Mouse (Mus musculus) MEL (cell line): ENCODE measurements around the gene Polr2h. TPM values are rescaled to one million over a fixed set of nuclear protein-coding genes. Genes with fewer than 3 reads are reported as not detected.
A peak's percentile ranks its signal among the peaks of the same experiment; 100 is the strongest.

ENCODE experiments used
- DNase-seq: peaks from one replicate; pipeline ENCODE4 v3.0.0; 2011; ENCODE audit warnings: low read depth, low spot score
- H3K27ac ChIP-seq: 2 replicates; pipeline ENCODE4 v1.5.1; 2012; ENCODE audit warnings: low read depth, mild to moderate bottlenecking, control low read depth, low read length, moderate library complexity; ENCODE audit not compliant: control insufficient read depth
- H3K27me3 ChIP-seq, 2 experiments: fragments of 150-350 bp in 1 of 2; sonication (generic) in 1 of 2; 2 replicates each; pipeline ENCODE4 v1.6.1; 2012; ENCODE audit warnings: low read length in 2 of 2, mild to moderate bottlenecking in 2 of 2, improper control_type of control experiment in 1 of 2, moderate library complexity in 1 of 2; ENCODE audit not compliant: insufficient read depth in 2 of 2, control insufficient read depth in 1 of 2
- H3K36me3 ChIP-seq, 2 experiments: 2 replicates each; pipeline ENCODE4 v1.6.1; 2012 to 2014; ENCODE audit warnings: low read length in 2 of 2, improper control_type of control experiment in 1 of 2, inconsistent platforms in 1 of 2, mild to moderate bottlenecking in 1 of 2; ENCODE audit not compliant: insufficient read depth in 2 of 2, control insufficient read depth in 1 of 2
- H3K4me1 ChIP-seq, 2 experiments: fragments of 150-350 bp in 1 of 2; sonication (generic) in 1 of 2; 2 replicates each; pipeline ENCODE4 v1.6.1; 2012; ENCODE audit warnings: low read length in 2 of 2, improper control_type of control experiment in 1 of 2, mild to moderate bottlenecking in 1 of 2; ENCODE audit not compliant: insufficient read depth in 2 of 2, control insufficient read depth in 1 of 2
- H3K4me3 ChIP-seq, 2 experiments: fragments of 150-350 bp in 1 of 2; sonication (generic) in 1 of 2; 2 replicates each; pipeline ENCODE4 v1.5.1; 2012; ENCODE audit warnings: low read depth in 2 of 2, low read length in 2 of 2, mild to moderate bottlenecking in 2 of 2, moderate library complexity in 2 of 2, control low read depth in 1 of 2, improper control_type of control experiment in 1 of 2; ENCODE audit not compliant: control insufficient read depth in 1 of 2, insufficient read depth in 1 of 2
- H3K79me2 ChIP-seq: 2 replicates; pipeline ENCODE4 v1.6.1; 2012; ENCODE audit warnings: mild to moderate bottlenecking, low read length, moderate library complexity; ENCODE audit not compliant: control insufficient read depth, poor library complexity, insufficient read depth
- H3K9ac ChIP-seq: 2 replicates; pipeline ENCODE4 v1.6.1; 2012; ENCODE audit warnings: low read depth, mild to moderate bottlenecking, control low read depth, low read length, moderate library complexity; ENCODE audit not compliant: control insufficient read depth, poor library complexity, severe bottlenecking
- H3K9me3 ChIP-seq: fragments of 150-350 bp; sonication (generic); replicated peaks from 2 replicates; pipeline ENCODE4 v1.6.1; 2012; ENCODE audit warnings: mild to moderate bottlenecking, low read length, improper control_type of control experiment, moderate library complexity; ENCODE audit not compliant: insufficient read depth
- BHLHE40 ChIP-seq: IDR thresholded peaks from 2 replicates; pipeline ENCODE4 v1.6.1; 2012; ENCODE audit warnings: low read depth, mild to moderate bottlenecking, inconsistent platforms, low read length, improper control_type of control experiment, borderline replicate concordance
- CHD2 ChIP-seq: IDR thresholded peaks from 2 replicates; pipeline ENCODE4 v1.6.1; 2011; ENCODE audit warnings: low read length, improper control_type of control experiment
- CTCF ChIP-seq, 3 experiments: IDR thresholded peaks in 2 of 3; conservative IDR thresholded peaks in 1 of 3; 2 replicates each; pipeline ENCODE4 v1.5.1; 2011 to 2012; ENCODE audit warnings: low read length in 3 of 3, low read depth in 2 of 3, mild to moderate bottlenecking in 2 of 3, improper control_type of control experiment in 1 of 3, inconsistent platforms in 1 of 3, mixed read lengths in 1 of 3, moderate library complexity in 1 of 3; ENCODE audit not compliant: control insufficient read depth in 1 of 3, insufficient read depth in 1 of 3, poor library complexity in 1 of 3, severe bottlenecking in 1 of 3
- E2F4 ChIP-seq: IDR thresholded peaks from 2 replicates; pipeline ENCODE4 v1.6.1; 2011; ENCODE audit warnings: low read depth, low read length, improper control_type of control experiment, borderline replicate concordance
- ELF1 ChIP-seq: IDR thresholded peaks from 2 replicates; pipeline ENCODE4 v1.6.1; 2014; ENCODE audit warnings: low read depth, mild to moderate bottlenecking, inconsistent platforms, low read length, improper control_type of control experiment, moderate library complexity
- EP300 ChIP-seq, 2 experiments: IDR thresholded peaks; 2 replicates each; pipeline ENCODE4 v1.6.1; 2011; ENCODE audit warnings: improper control_type of control experiment in 2 of 2, low read length in 2 of 2, low read depth in 1 of 2, mild to moderate bottlenecking in 1 of 2
- ETS1 ChIP-seq: IDR thresholded peaks from 2 replicates; pipeline ENCODE4 v1.6.1; 2012; ENCODE audit warnings: low read depth, mild to moderate bottlenecking, inconsistent platforms, low read length, improper control_type of control experiment, moderate library complexity
- GABPA ChIP-seq: IDR thresholded peaks from 2 replicates; pipeline ENCODE4 v1.6.1; 2012; ENCODE audit warnings: low read depth, mild to moderate bottlenecking, inconsistent platforms, low read length, improper control_type of control experiment, moderate library complexity
- GATA1 ChIP-seq: IDR thresholded peaks from 2 replicates; pipeline ENCODE4 v1.6.1; 2011; ENCODE audit warnings: low read depth, low read length, improper control_type of control experiment
- HCFC1 ChIP-seq: IDR thresholded peaks from 2 replicates; pipeline ENCODE4 v1.6.1; 2012; ENCODE audit warnings: low read depth, mild to moderate bottlenecking, inconsistent platforms, low read length, improper control_type of control experiment, moderate library complexity
- JUND ChIP-seq: IDR thresholded peaks from 2 replicates; pipeline ENCODE4 v1.6.1; 2011; ENCODE audit warnings: low read depth, mild to moderate bottlenecking, improper control_type of control experiment, low read length
- MAX ChIP-seq: IDR thresholded peaks from 2 replicates; pipeline ENCODE4 v1.6.1; 2011; ENCODE audit warnings: low read length, improper control_type of control experiment
- MEF2A ChIP-seq: IDR thresholded peaks from 2 replicates; pipeline ENCODE4 v1.6.1; 2014; ENCODE audit warnings: low read depth, mild to moderate bottlenecking, inconsistent platforms, low read length, improper control_type of control experiment; ENCODE audit not compliant: poor library complexity, insufficient replicate concordance, severe bottlenecking; ENCODE audit errors: extremely low read depth
- MXI1 ChIP-seq: IDR thresholded peaks from 2 replicates; pipeline ENCODE4 v1.6.1; 2011; ENCODE audit warnings: mild to moderate bottlenecking, low read depth, low read length, improper control_type of control experiment
- MYB ChIP-seq: IDR thresholded peaks from 2 replicates; pipeline ENCODE4 v1.6.1; 2011; ENCODE audit warnings: mild to moderate bottlenecking, low read depth, low read length, improper control_type of control experiment
- MYC ChIP-seq: IDR thresholded peaks from 2 replicates; pipeline ENCODE4 v1.6.1; 2011; ENCODE audit warnings: low read depth, mild to moderate bottlenecking, low read length, improper control_type of control experiment, moderate library complexity
- NELFE ChIP-seq: IDR thresholded peaks from 2 replicates; pipeline ENCODE4 v1.6.1; 2011; ENCODE audit warnings: low read depth, low read length, improper control_type of control experiment
- NRF1 ChIP-seq: IDR thresholded peaks from 2 replicates; pipeline ENCODE4 v1.6.1; 2014; ENCODE audit warnings: low read depth, mild to moderate bottlenecking, inconsistent platforms, low read length, improper control_type of control experiment, moderate library complexity; ENCODE audit not compliant: poor library complexity, insufficient read depth, severe bottlenecking
- POLR2AphosphoS2 ChIP-seq: IDR thresholded peaks from 2 replicates; pipeline ENCODE4 v1.6.1; 2011; ENCODE audit warnings: low read length, improper control_type of control experiment
- RAD21 ChIP-seq: IDR thresholded peaks from 2 replicates; pipeline ENCODE4 v1.6.1; 2011; ENCODE audit warnings: mild to moderate bottlenecking, low read depth, low read length, improper control_type of control experiment
- RCOR1 ChIP-seq: IDR thresholded peaks from 2 replicates; pipeline ENCODE4 v1.6.1; 2012; ENCODE audit warnings: low read depth, mild to moderate bottlenecking, inconsistent platforms, low read length, improper control_type of control experiment
- SIN3A ChIP-seq: IDR thresholded peaks from 2 replicates; pipeline ENCODE4 v1.6.1; 2012; ENCODE audit warnings: low read length, improper control_type of control experiment, inconsistent platforms
- SMC3 ChIP-seq: IDR thresholded peaks from 2 replicates; pipeline ENCODE4 v1.6.1; 2011; ENCODE audit warnings: low read depth, low read length, improper control_type of control experiment
- TCF12 ChIP-seq: IDR thresholded peaks from 2 replicates; pipeline ENCODE4 v1.6.1; 2014; ENCODE audit warnings: low read depth, mild to moderate bottlenecking, inconsistent platforms, low read length, improper control_type of control experiment, moderate library complexity
- UBTF ChIP-seq: IDR thresholded peaks from 2 replicates; pipeline ENCODE4 v1.6.1; 2012; ENCODE audit warnings: low read depth, mild to moderate bottlenecking, inconsistent platforms, low read length, improper control_type of control experiment, moderate library complexity, borderline replicate concordance; ENCODE audit not compliant: insufficient read depth
- USF1 ChIP-seq: IDR thresholded peaks from 2 replicates; pipeline ENCODE4 v1.6.1; 2014; ENCODE audit warnings: low read depth, mild to moderate bottlenecking, inconsistent platforms, low read length, improper control_type of control experiment, moderate library complexity
- USF2 ChIP-seq, 2 experiments: IDR thresholded peaks; 2 replicates each; pipeline ENCODE4 v1.6.1; 2011 to 2012; ENCODE audit warnings: improper control_type of control experiment in 2 of 2, low read length in 2 of 2, borderline replicate concordance in 1 of 2, inconsistent platforms in 1 of 2, low read depth in 1 of 2, mild to moderate bottlenecking in 1 of 2; ENCODE audit not compliant: insufficient read depth in 1 of 2
- ZC3H11A ChIP-seq: IDR thresholded peaks from 2 replicates; pipeline ENCODE4 v1.6.1; 2012; ENCODE audit warnings: low read depth, mild to moderate bottlenecking, inconsistent platforms, low read length, improper control_type of control experiment
- ZKSCAN1 ChIP-seq: IDR thresholded peaks from 2 replicates; pipeline ENCODE4 v1.6.1; 2012; ENCODE audit warnings: low read depth, mild to moderate bottlenecking, inconsistent platforms, low read length, improper control_type of control experiment, moderate library complexity
- ZMIZ1 ChIP-seq: IDR thresholded peaks from 2 replicates; pipeline ENCODE4 v1.6.1; 2012; ENCODE audit warnings: low read depth, mild to moderate bottlenecking, inconsistent platforms, low read length, improper control_type of control experiment, moderate library complexity
- ZNF384 ChIP-seq: IDR thresholded peaks from 2 replicates; pipeline ENCODE4 v1.6.1; 2012; ENCODE audit warnings: low read depth, mild to moderate bottlenecking, inconsistent platforms, low read length, improper control_type of control experiment
- polyA plus RNA-seq, 2 experiments: library from polyadenylated mRNA; stranded (reverse) in 1 of 2; unstranded in 1 of 2; fragments of >175 nt in 1 of 2; fragments of >200 nt in 1 of 2; gene quantifications; 2 replicates each; pipeline versions ENCODE4 v1.2.1 to v1.2.4; 2012; ENCODE audit warnings: low replicate concordance in 2 of 2, low read depth in 1 of 2; ENCODE audit not compliant: insufficient read length in 2 of 2, insufficient read depth in 1 of 2, missing spikeins in 1 of 2
- total RNA-seq: library from RNA; depleted of rRNA; stranded (reverse); fragments of 300-350 nt; gene quantifications from 2 replicates; pipeline ENCODE4 v1.2.3, GENCODE M21; 2012

The Polr2h gene
- total and polyA plus RNA-seq, 3 experiments: 95.4 to 180 TPM; not detected in 1

DNA sequence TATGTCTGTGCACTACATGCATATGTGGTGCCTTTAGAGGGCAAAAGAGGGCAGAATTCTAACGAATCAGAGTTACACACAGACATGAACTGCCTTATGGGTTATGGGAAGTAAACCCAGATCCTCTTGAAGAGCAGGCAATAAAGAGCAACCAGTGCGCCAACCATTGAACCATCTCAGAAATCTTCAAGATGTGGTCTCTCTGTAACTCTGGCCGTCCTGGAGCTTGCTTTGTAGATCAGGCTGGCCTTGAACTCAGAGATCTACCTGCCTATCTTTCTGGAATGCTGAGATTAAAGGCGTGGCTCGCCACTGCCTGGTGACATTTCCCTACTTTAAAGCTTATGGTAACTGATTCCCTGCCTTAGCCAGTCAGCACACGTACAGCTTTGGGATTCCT is 45.6 kb upstream of the Polr2h start (continued):
- no peak for TF ChIP-seq TCF12
- peak; percentile 5; the same call in 1 of the 2 replicates for TF ChIP-seq ZNF384
- no peak for TF ChIP-seq GATA1
- no peak for TF ChIP-seq JUND
- no peak for TF ChIP-seq MXI1
- 0 out of 2 replicates have a peak, but pooled peaks have one; percentile 2 for TF ChIP-seq USF1
- no peak for TF ChIP-seq SMC3
- TF ChIP-seq GABPA: no peak
- TF ChIP-seq POLR2AphosphoS2: no peak; the same call in 1 of the 2 replicates
- TF ChIP-seq MYC: no peak
- no peak for TF ChIP-seq ZKSCAN1
- no peak for TF ChIP-seq USF2 (IDR thresholded peaks at IDR 0.05; ENCODE audit: borderline replicate concordance in 1 of 2, insufficient read depth in 1 of 2, low read depth in 1 of 2, low read length in 2 of 2)
- TF ChIP-seq NELFE: no peak
- TF ChIP-seq CHD2: no peak
- TF ChIP-seq BHLHE40: no peak
- TF ChIP-seq SIN3A: no peak; the same call in 1 of the 2 replicates
- TF ChIP-seq ELF1: 0 out of 2 replicates have a peak, but pooled peaks have one; percentile 12
- no peak for TF ChIP-seq ZC3H11A
- TF ChIP-seq HCFC1: no peak

GRCm38 (mm10) chr16:20672500-20672902 is 45.0 kb upstream of the Polr2h start:
- H3K27ac ChIP-seq: peak overlapping the region; percentile 71
- no peaks in the 10 kb centered on the region for H3K9me3 ChIP-seq
- peaks cover 8 to 22% of the 10 kb centered on the region in 2 experiments for H3K4me1 ChIP-seq
- H3K79me2 ChIP-seq: peaks cover 41% of the 10 kb centered on the region
- no peaks in the 10 kb centered on the region for H3K27me3 ChIP-seq
- peaks cover 19 to 32% of the 10 kb centered on the region in 2 experiments for H3K36me3 ChIP-seq
- H3K9ac ChIP-seq: peak overlapping the region; percentile 99
- peak overlapping the region; percentile 63 to 98 for H3K4me3 ChIP-seq
- peak; percentile 96 for DNase-seq
- TF ChIP-seq UBTF (no peak), MAX (peak; percentile 98), NELFE (peak; percentile 81), JUND (no peak), MYC (peak; percentile 85), ETS1 (peak; percentile 28; the same call in 1 of the 2 replicates), GATA1 (no peak), NRF1 (peak; percentile 85), CTCF (IDR thresholded peaks at IDR 0.05 in 2 of 3, conservative IDR thresholded peaks at IDR 0.05 in 1 of 3; ENCODE audit: control insufficient read depth in 1 of 3, insufficient read depth in 1 of 3, low read depth in 2 of 3, low read length in 3 of 3, poor library complexity in 1 of 3, severe bottlenecking in 1 of 3) (no peak), MXI1 (peak; percentile 77; the same call in 1 of the 2 replicates), POLR2AphosphoS2 (0 out of 2 replicates have a peak, but pooled peaks have one; percentile 48), HCFC1 (peak; percentile 77), MEF2A (no peak), CHD2 (no peak), ZC3H11A (no peak), TCF12 (no peak), GABPA (no peak), ZMIZ1 (no peak), ELF1 (peak; percentile 72), MYB (no peak), USF1 (peak; percentile 100), SMC3 (no peak), RCOR1 (no peak), BHLHE40 (peak; percentile 91), E2F4 (no peak), USF2 (IDR thresholded peaks at IDR 0.05; ENCODE audit: borderline replicate concordance in 1 of 2, insufficient read depth in 1 of 2, low read depth in 1 of 2, low read length in 2 of 2) (peak; percentile 96 to 99), EP300 (IDR thresholded peaks at IDR 0.05; ENCODE audit: low read depth in 1 of 2, low read length in 2 of 2) (no peak), RAD21 (no peak)
